Mouse (Mus musculus): Measurements from ENCODE around the gene Fancc.
"Not testable (repeated sequence)": the region's sequence is repeated elsewhere in the genome, so short reads cannot be mapped to it uniquely, and the experiment has no call there.

Gene Fancc

GRCm38 (mm10) chr13:63514931-63515360 lies 17.9 kb upstream of the Fancc start:
- DNase-seq, result no peak

DNA sequence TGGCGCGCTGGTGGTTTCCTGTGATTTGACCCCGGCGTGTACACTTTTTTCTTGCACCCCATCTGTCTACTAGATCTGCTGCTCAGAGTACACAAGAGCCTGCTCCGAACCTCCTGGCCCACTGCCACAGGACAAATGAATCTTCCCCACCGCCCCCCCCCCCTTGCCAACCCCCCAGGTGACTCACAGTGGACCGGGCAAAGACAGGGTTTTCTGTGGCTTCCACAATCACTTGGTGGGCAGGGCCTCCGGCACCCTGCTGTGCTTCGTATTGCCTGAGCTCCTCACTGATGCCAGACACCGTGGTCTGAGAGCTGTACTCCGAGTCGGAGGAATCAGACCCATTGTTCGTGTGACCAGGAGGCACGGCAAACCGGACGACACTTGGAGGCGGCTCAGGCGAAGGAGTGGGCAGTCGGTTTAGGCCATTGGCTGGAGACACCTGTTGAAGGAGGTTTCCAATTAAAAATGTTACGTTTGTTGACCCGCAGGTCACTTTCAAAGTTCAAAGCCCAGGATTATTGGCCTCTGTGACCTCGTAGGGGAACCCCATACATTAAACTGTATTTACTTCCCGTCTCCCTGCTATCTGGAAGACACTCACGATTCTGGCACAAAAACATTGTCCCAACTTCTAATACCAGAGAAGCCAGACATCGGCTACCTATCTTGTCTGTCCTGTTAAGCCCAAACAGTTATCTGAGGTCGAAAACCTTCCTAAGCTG lies 16.5 kb upstream of the Fancc start:
- DNase-seq, result no peak

DNA sequence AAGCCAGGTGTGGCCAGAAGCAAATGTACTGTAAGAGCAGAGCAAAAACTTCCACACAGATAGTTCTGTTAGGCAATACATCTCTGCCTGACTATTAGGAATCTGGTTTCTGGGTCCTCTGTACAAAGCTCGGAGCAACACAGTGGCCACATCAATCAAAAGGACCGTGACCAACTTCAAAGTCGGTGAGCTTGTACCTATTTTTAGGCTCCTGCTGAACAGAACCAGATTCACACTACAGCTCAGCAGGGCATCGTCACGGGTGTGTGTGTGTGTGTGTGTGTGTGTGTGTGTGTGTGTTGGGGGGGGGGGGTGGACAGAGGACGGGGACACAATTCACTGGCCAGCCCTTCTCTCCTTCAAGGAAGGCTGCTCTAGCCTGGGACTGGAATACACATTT lies 15.3 kb upstream of the Fancc start:
- no peak for DNase-seq

GRCm38 (mm10) chr13:63507821-63508220 lies 10.7 kb upstream of the Fancc start:
- DNase-seq, result no peak

- no peak for DNase-seq
Observed at GRCm38 (mm10) chr13:63507001-63507556, 10.0 kb upstream of the Fancc start.

GRCm38 (mm10) chr13:63506364-63506763 lies 9.3 kb upstream of the Fancc start:
- DNase-seq, result no peak

DNA sequence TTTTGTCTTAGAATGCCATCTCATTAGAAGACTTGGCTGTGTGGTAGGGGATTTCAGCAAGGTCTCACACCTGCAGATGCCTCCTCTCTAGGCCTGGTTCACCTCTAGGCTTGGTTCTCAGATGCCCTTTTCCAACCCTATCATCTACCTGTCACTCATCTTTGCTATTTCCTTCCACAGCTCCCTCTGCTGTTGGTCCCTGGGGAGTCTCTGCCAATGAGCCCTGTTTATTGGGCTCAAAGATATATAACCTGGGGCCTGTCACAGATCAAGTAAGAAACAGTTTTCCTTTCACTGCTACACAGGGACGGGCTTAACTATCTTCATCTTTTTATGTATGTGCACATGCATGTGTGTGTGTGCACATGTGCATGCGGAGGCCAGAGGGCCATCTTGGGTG lies 5.3 kb upstream of the Fancc start:
- DNase-seq, result no peak

DNA sequence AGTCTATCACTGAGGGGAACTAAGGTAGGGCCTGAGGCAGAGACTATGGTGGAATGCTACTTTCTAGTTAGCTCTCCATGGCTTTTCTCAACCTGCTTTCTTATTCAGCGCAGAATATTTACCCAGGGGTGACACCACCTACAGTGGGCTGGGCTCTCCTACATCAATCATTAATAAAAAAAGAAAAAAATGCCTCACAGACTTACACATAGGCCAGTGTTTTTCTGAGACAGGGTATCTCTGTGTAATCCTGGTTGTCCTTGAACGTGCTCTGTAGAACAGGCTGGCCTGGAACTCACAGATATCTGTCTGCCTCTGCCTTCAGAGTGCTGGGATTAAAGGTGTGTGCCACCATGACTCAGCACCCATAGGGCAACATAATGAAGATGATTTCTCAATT lies 2.4 kb upstream of the Fancc start:
- no peak for DNase-seq

GRCm38 (mm10) chr13:63487707-63488042 lies 9.4 kb downstream of the Fancc start:
- DNase-seq, result no peak

DNA sequence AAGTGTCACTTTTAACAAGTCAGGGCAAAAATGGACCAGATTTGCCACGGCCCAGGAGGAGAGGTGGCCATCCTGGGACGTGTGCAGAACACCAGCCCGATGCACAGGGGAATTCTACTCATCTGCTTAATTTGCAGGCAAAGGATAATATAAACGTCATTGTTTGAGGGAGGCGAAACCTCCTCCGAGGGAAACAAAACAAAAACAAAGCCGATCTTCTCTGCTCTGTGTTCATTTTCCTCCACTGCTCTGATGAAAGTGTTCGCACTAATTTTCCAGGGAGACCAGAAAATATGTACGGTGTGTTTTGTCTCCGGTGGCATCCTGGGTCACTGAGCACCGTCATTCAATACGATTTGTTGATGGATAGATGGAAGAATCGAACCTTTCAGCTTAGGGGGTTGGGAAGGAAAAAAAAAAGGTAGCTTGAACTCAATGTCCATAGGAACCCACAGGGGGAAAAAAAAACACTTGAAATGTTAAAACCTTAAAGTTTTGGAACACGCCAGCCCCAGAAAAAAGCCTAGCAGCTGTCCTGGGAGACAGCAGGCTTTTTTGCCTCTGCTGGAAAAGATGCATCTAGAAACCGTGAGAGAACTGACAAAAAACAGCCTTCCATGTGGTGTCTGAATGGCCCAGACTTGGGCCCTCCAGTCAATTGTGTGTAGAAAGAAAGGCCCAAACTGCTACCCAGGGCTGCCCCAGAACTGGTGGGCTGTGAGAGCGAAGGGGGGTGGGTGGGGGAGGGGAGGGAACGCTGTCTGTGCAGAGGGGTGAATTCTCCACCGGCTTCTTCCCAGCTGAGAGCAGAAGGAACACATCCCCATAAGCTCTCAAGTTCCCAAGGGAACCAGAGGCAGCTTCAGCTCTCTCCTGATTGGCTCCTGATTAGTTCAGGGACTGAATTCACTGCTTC lies 10.0 kb downstream of the Fancc start:
- DNase-seq, result no peak

GRCm38 (mm10) chr13:63475356-63475755 lies 21.7 kb downstream of the Fancc start:
- no peak for DNase-seq

GRCm38 (mm10) chr13:63452898-63453297 lies 44.2 kb downstream of the Fancc start:
- no peak for DNase-seq

DNA sequence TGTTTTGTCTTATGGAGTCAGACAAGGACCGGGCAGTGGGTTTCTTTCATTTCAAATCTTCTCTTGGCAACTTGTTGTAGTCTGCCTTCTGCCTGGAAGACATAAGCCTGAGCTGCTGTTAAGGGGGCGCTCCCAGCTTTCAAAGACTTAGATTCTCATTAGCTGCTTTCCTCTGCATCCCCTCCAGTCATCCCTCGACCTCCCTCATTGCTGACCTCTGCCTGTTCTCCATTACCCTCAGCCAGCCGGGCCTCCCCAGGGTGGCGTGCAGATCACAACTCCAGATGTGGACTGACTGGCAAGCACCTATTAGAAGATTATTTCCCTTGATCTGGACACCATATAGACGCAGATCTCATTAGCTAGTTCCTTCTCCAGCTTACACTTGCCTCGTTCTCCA lies 45.9 kb downstream of the Fancc start:
- DNase-seq, result no peak

GRCm38 (mm10) chr13:63445419-63445818 lies 51.7 kb downstream of the Fancc start:
- no peak for DNase-seq

DNA sequence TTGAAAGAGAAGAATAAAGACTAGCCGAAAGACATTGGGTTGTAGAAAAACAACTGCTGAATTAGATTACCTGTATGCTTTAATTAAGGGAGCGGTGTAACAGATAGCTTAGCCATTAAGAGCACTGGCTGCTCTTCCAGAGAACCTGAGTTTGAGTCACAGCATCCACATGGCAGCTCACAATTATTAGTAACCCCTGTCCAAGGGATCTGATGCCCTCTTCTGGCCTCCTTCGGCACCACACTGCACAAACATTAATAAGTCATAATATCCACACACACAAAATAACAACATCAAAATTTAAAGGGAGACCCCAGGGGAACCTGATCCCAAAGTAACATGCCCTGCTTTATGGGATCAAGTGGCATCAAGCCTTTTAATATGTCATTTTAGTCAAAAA lies 64.3 kb downstream of the Fancc start:
- DNase-seq, result peak; percentile 13

DNA sequence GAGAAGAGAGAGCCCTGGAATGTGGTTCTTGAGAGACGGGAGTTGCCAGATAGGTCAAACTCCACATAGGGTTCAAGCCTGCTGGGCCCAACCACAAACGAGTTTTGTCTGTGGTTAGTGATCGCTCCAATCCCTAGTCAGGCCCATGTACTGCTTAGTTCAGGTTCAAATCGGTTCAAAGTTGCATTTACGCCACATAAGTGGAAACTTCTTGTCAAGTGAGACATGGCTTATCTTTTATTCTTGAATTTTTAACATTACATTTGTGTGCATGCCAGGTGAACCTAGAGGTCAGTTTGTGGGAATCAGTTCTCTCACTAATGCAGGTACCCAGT lies 65.3 kb downstream of the Fancc start:
- DNase-seq, result no peak

DNA sequence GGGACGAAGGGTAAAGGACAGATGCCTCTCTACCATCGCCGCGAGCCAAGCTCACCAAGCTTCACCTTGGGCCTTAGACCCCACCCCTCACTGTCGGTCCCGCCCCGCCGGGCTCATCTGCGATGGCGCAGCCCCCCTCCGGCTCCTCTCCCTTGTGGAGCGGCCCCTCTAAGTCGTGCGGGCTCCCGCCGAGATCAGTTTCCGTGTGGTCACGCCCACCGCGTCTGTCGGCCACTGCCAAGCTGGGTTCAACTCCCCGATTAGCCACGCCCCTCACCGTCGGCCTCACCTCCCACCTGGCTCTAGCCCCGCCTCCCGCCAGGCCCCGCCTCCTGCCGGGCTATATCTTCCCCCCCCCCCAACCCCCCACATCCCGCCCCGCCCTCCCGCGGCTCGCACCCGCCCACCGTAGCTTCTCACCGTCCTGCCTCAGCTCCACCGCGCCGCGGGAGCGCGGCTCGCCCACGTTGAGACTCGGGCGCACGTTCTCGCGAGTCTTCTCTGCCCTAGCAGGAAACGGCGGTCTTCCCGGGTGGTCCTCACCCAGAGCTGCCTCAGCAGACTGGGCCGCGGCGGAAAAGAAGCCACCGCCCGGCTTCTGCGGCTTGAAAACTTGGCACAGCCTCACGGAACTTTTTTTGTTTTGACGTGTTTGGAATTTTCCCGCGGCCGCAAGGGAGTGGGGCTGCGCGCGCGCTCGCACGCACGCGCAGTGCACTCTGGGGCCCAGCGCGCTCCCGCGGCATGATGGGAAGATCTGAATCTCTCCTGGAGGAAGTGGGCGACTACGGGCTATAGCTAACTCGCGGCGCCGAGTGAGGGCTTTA lies 65.8 kb downstream of the Fancc start:
- peak; percentile 99 for DNase-seq

GRCm38 (mm10) chr13:63430681-63431029 lies 66.4 kb downstream of the Fancc start:
- no peak for DNase-seq

DNA sequence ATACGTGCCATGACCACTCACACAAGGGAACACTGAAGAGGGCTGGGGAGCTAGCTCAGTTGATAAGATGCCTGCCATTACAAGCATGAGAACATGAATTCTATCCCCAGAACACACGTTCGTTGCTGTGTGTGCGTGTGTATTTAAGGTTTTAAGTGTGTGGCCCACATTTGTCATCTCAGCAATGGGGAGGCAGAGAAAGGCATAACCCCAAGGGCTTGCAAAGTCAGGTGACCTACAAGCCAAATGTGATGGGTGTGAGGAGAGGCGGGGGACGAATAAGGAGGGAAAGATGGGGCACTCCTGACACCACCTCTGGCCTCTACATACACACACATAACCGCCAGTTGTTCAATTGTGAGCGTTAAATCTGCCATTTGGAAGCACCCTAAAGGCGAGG lies 66.9 kb downstream of the Fancc start:
- DNase-seq, result no peak

DNA sequence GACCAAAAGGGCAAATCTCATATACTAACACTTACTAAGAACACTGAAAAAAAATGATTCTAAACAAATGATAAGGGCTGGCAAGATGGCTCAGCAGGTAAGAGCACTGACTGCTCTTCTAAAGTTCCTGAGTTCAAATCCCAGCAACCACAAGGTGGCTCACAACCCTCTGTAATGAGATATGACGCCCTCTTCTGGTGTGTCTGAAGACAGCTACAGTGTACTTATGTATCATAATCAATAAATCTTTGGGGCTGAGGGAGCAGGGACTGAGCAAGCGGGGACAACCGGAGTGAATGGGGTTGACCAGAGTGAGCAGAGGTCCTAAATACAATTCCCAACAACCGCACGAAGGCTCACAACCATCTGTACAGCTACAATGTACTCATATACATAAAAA lies 68.9 kb downstream of the Fancc start:
- DNase-seq, result not testable (repeated sequence)

- no peak for DNase-seq
Observed at GRCm38 (mm10) chr13:63423060-63423459, 74.0 kb downstream of the Fancc start.

GRCm38 (mm10) chr13:63421225-63421624 lies 75.9 kb downstream of the Fancc start:
- DNase-seq, result no peak

DNA sequence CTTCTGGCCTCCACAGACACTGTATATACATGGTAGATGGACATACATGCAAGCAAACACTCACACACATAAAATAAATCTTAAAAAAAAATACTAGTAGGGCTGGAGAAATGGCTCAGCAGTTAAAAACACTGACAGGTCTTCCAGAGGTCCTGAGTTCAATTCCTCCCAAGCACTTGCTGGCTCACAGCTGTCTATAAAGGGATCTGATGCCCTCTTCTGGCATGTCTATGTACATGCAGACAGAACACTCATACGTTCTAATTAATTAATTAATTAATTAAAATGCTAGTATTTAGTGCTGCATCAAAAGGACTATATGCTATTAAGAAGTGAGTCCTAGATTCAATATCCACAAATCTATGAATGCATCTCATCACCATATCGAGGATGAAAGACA lies 78.9 kb downstream of the Fancc start:
- DNase-seq, result no peak
